Mouse (Mus musculus) liver, embryonic 14.5 days (tissue): ENCODE measurements around the gene Rtf2. TPM values are rescaled to one million over a fixed set of nuclear protein-coding genes. Genes with fewer than 3 reads are reported as not detected.
A peak's percentile ranks its signal among the peaks of the same experiment; 100 is the strongest.

Source experiments
- ATAC-seq: fragments of 200-750 bp; cut with Nextera tagmentation; 2 replicates; pipeline ENCODE4 v1.8.0; 2017; ENCODE audit warnings: moderate number of reproducible peaks, mild to moderate bottlenecking, moderate library complexity; ENCODE audit not compliant: insufficient read depth
- DNase-seq, 3 experiments: peaks; one replicate each; pipeline ENCODE4 v3.0.0-alpha.2; 2012 to 2013; ENCODE audit warnings: low read depth in 3 of 3, low spot score in 3 of 3
- H3K27ac ChIP-seq: fragments of 300-500 bp; sonication (generic); 2 replicates; pipeline ENCODE4 v1.5.1; 2014; ENCODE audit warnings: moderate library complexity, mild to moderate bottlenecking, control low read depth, inconsistent platforms
- H3K27me3 ChIP-seq: fragments of 300-500 bp; sonication (generic); 2 replicates; pipeline ENCODE4 v1.6.1; 2014; ENCODE audit warnings: mild to moderate bottlenecking, low read length, moderate library complexity; ENCODE audit not compliant: control insufficient read depth, insufficient read depth
- H3K36me3 ChIP-seq: fragments of 300-500 bp; sonication (generic); replicated peaks from 2 replicates; pipeline ENCODE4 v1.6.1; 2014; ENCODE audit warnings: low read depth; ENCODE audit not compliant: control insufficient read depth, insufficient read depth
- H3K4me1 ChIP-seq, 2 experiments: fragments of 200-500 bp in 1 of 2; fragments of 300-500 bp in 1 of 2; sonication (generic) in 1 of 2; replicated peaks; 2 replicates each; pipeline ENCODE4 v1.6.1; 2012 to 2014; ENCODE audit warnings: antibody characterized with exemption in 1 of 2, inconsistent platforms in 1 of 2, low read length in 1 of 2; ENCODE audit not compliant: control insufficient read depth in 2 of 2, insufficient read depth in 2 of 2
- H3K4me2 ChIP-seq: fragments of 300-500 bp; sonication (generic); 2 replicates; pipeline ENCODE4 v1.6.1; 2014; ENCODE audit warnings: low read depth, mild to moderate bottlenecking, control low read depth, moderate library complexity
- H3K4me3 ChIP-seq, 2 experiments: fragments of 200-500 bp in 1 of 2; fragments of 300-500 bp in 1 of 2; sonication (generic) in 1 of 2; 2 replicates each; pipeline ENCODE4 v1.5.1; 2012 to 2014; ENCODE audit warnings: low read depth in 2 of 2, low read length in 2 of 2, mild to moderate bottlenecking in 2 of 2, control low read depth in 1 of 2, inconsistent platforms in 1 of 2, moderate library complexity in 1 of 2; ENCODE audit not compliant: insufficient read depth in 1 of 2
- H3K9ac ChIP-seq: fragments of 300-500 bp; sonication (generic); replicated peaks from 2 replicates; pipeline ENCODE4 v1.6.1; 2014; ENCODE audit warnings: mild to moderate bottlenecking, control low read depth, moderate library complexity
- H3K9me3 ChIP-seq: fragments of 300-500 bp; sonication (generic); 2 replicates; pipeline ENCODE4 v1.6.1; 2016; ENCODE audit warnings: low read length, mixed read lengths; ENCODE audit not compliant: control insufficient read depth
- CTCF ChIP-seq: IDR thresholded peaks from 2 replicates; pipeline ENCODE4 v1.5.1; 2016; ENCODE audit warnings: antibody characterized with exemption, low read depth, control low read depth
- EP300 ChIP-seq: IDR thresholded peaks from 2 replicates; pipeline ENCODE4 v1.6.1; 2016; ENCODE audit warnings: antibody characterized with exemption, low read depth
- WGBS: fragments of 180-500 bp; shearing (Covaris S2); extraction: QIAGEN DNeasy Blood & Tissue Kit; methylation state at CpG from one replicate; pipeline ENCODE4 v1.1.7; 2014; ENCODE audit not compliant: insufficient replicate concordance; 5-methylcytosine and 5-hydroxymethylcytosine counted together
- polyA plus RNA-seq, 2 experiments: library from polyadenylated mRNA; depleted of rRNA in 1 of 2; stranded (reverse) in 1 of 2; unstranded in 1 of 2; fragments of >200 nt; fragmentation: Nextera tagmentation in 1 of 2; extraction: Ambion mirVana in 1 of 2; gene quantifications; 2 replicates each; pipeline versions ENCODE4 v1.2.1 to v1.2.3; 2012 to 2014

The Rtf2 gene
- polyA plus RNA-seq, 2 experiments: 22.5 to 39.7 TPM

GRCm38 (mm10) chr2:172484696-172485370 lies 44.5 kb downstream of the Rtf2 start:
- 47% methylated on average over 12 of the region's 12 CpGs for WGBS
- Histone ChIP-seq H3K4me3 (no peak overlapping the region), H3K4me2 (no peak overlapping the region), H3K27ac (no peak overlapping the region), H3K36me3 (no peaks in the 10 kb centered on the region), H3K27me3 (no peaks in the 10 kb centered on the region), H3K4me1 (no peaks in the 10 kb centered on the region), H3K9ac (no peak overlapping the region), H3K9me3 (no peaks in the 10 kb centered on the region)
- TF ChIP-seq EP300 (no peak), CTCF (no peak)
- DNase-seq (no peak), ATAC-seq (no peak)

GRCm38 (mm10) chr2:172496736-172497345 lies 56.5 kb downstream of the Rtf2 start:
- no peak for DNase-seq
- TF ChIP-seq CTCF: no peak
- TF ChIP-seq EP300: no peak
- Histone ChIP-seq H3K36me3 (no peaks in the 10 kb centered on the region), H3K27me3 (no peaks in the 10 kb centered on the region), H3K9me3 (no peaks in the 10 kb centered on the region), H3K4me2 (no peak overlapping the region), H3K4me3 (no peak overlapping the region), H3K4me1 (peaks cover 0 to 5% of the 10 kb centered on the region in 2 experiments; a peak in 3 of 4 replicates), H3K9ac (no peak overlapping the region), H3K27ac (no peak overlapping the region)
- no peak for ATAC-seq
- WGBS: 62% methylated on average over 8 of the region's 8 CpGs

GRCm38 (mm10) chr2:172498823-172499222 lies 58.5 kb downstream of the Rtf2 start:
- no peaks in the 10 kb centered on the region for H3K9me3 ChIP-seq
- TF ChIP-seq CTCF (no peak), EP300 (no peak)
- no peak overlapping the region for H3K27ac ChIP-seq
- ATAC-seq (no peak), DNase-seq (no peak)
- 39% methylated on average over 3 of the region's 3 CpGs for whole genome bisulfite sequencing
- no peak overlapping the region for H3K4me2 ChIP-seq
- no peaks in the 10 kb centered on the region for H3K27me3 ChIP-seq
- peaks cover 0 to 5% of the 10 kb centered on the region in 2 experiments; a peak in 3 of 4 replicates for H3K4me1 ChIP-seq
- H3K36me3 ChIP-seq: no peaks in the 10 kb centered on the region
- H3K9ac ChIP-seq: no peak overlapping the region
- no peak overlapping the region for H3K4me3 ChIP-seq

GRCm38 (mm10) chr2:172500752-172501316 lies 60.5 kb downstream of the Rtf2 start:
- peaks cover 0 to 5% of the 10 kb centered on the region in 2 experiments; a peak in 3 of 4 replicates for H3K4me1 ChIP-seq
- no peak overlapping the region for H3K4me2 ChIP-seq
- H3K27ac ChIP-seq: no peak overlapping the region
- peak in 1 of 3 experiments; percentile 26 for DNase-seq
- no peak for TF ChIP-seq EP300
- no peak for TF ChIP-seq CTCF
- no peak overlapping the region for H3K9ac ChIP-seq
- no peak overlapping the region for H3K4me3 ChIP-seq
- WGBS: 13% methylated on average over 7 of the region's 7 CpGs
- no peaks in the 10 kb centered on the region for H3K27me3 ChIP-seq
- no peaks in the 10 kb centered on the region for H3K9me3 ChIP-seq
- H3K36me3 ChIP-seq: no peaks in the 10 kb centered on the region
- ATAC-seq: peak; percentile 84

GRCm38 (mm10) chr2:172501341-172501740 lies 61.0 kb downstream of the Rtf2 start:
- ATAC-seq (no peak), DNase-seq (peak in 2 of 3 experiments; percentile 9 to 25)
- Histone ChIP-seq H3K4me1 (peaks cover 0 to 5% of the 10 kb centered on the region in 2 experiments; a peak in 3 of 4 replicates), H3K27ac (no peak overlapping the region), H3K9ac (no peak overlapping the region), H3K27me3 (no peaks in the 10 kb centered on the region), H3K36me3 (no peaks in the 10 kb centered on the region), H3K4me2 (no peak overlapping the region), H3K4me3 (no peak overlapping the region), H3K9me3 (no peaks in the 10 kb centered on the region)
- TF ChIP-seq EP300: no peak
- peak; percentile 85 for TF ChIP-seq CTCF
- 5% methylated on average over 4 of the region's 4 CpGs for WGBS
